Mouse (Mus musculus) lung, adult 2 months (tissue): ENCODE measurements at regions not wholly inside any gene's neighbourhood (a gene's known extent, or its start where the extent isn't known, plus 50 kb on each side); places are given as distances from the start of the nearest gene placed in this dataset.

ENCODE experiments used
- CTCF ChIP-seq: fragments of 200-500 bp; IDR thresholded peaks from 2 replicates; pipeline ENCODE4 v1.5.1; 2011; ENCODE audit warnings: mild to moderate bottlenecking, low read length, control low read depth; ENCODE audit not compliant: insufficient read depth
- POLR2A ChIP-seq: fragments of 200-500 bp; IDR thresholded peaks from 2 replicates; pipeline ENCODE4 v1.6.1; 2011; ENCODE audit warnings: low read depth, mild to moderate bottlenecking, control low read depth, low read length, borderline replicate concordance; ENCODE audit errors: extremely low read depth

DNA sequence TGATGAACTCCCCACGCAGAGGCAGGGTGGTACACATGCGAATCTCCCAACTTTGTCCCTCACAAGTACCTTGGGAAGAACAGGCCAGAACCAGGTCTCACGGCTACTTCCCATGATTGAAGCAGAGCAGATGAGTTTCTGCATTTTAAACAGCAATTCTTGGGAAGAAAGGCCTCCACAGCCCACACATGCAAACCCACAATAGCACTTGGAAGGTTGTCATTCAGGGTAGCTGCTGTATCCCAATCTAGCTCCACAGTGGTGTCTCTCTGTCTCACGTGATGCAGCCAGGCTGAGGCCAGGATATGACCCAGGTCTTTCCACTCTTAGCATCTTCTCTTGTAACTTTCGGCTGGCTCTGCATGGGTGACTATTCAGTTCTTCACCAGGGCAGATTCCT, 78.8 kb upstream of the Ccn6 start:
- TF ChIP-seq POLR2A: no peak
- TF ChIP-seq CTCF: no peak
